Mouse (Mus musculus) megakaryocyte, embryonic 14.5 days (primary cell): ENCODE measurements around the gene Gm5152. TPM values are rescaled to one million over a fixed set of nuclear protein-coding genes. Genes with fewer than 3 reads are reported as not detected.
"Not testable (repeated sequence)": the region's sequence is repeated elsewhere in the genome, so short reads cannot be mapped to it uniquely, and the experiment has no call there.

Experiments used
- H3K27me3 ChIP-seq: replicated peaks from 2 replicates; pipeline ENCODE3; 2012; ENCODE audit warnings: inconsistent platforms
- H3K36me3 ChIP-seq: replicated peaks from 2 replicates; pipeline ENCODE3; 2012; ENCODE audit warnings: low read length, inconsistent platforms, mixed read lengths
- H3K4me1 ChIP-seq: 2 replicates; pipeline ENCODE4 v1.6.1; 2012; ENCODE audit warnings: inconsistent platforms
- H3K4me3 ChIP-seq: replicated peaks from 2 replicates; pipeline ENCODE3; 2012; ENCODE audit warnings: moderate library complexity, mild to moderate bottlenecking, inconsistent platforms
- H3K9me3 ChIP-seq: 2 replicates; pipeline ENCODE4 v1.6.1; 2012; ENCODE audit warnings: inconsistent platforms
- FLI1 ChIP-seq: IDR thresholded peaks from 2 replicates; pipeline ENCODE4 v1.6.1; 2012; ENCODE audit warnings: low read length, inconsistent platforms, mixed read lengths
- GATA1 ChIP-seq: IDR thresholded peaks from 3 replicates; pipeline ENCODE4 v1.6.1; 2012; ENCODE audit warnings: mixed read lengths, low read length, inconsistent platforms, borderline replicate concordance
- polyA plus RNA-seq: library from polyadenylated mRNA; stranded (reverse); fragments of >175 nt; gene quantifications from 2 replicates; pipeline ENCODE4 v1.2.3, GENCODE M21; 2012; ENCODE audit warnings: low replicate concordance; ENCODE audit not compliant: insufficient read depth

The Gm5152 gene
- 0.56 TPM in 1 of 2 replicates, not detected in the other for polyA plus RNA-seq

DNA sequence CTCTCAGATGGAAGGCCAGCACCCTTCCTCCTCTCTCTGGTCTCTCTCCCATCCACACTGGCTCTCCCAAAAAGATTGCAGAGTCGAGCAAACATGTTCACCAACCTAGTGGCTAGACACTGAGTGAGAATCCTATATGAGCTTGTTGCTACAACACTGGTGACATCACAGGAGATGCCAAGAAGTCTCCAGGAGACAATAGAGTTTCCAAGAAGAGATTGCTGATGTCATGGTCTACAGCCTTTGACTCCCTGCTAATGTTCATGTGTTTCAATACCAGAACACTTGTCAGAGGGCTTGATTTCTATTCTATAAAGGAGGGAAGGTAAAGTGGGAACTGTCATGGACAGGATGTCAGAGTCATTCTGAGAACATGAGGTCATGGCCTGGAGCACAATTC is at the start of gene Gm5152:
Gm5152 (minus strand) TSS at position 101 of the 400 bp plus-strand sequence.
- H3K27me3 ChIP-seq, H3K9me3 ChIP-seq, H3K4me1 ChIP-seq, H3K4me3 ChIP-seq, H3K36me3 ChIP-seq: not testable (repeated sequence)

DNA sequence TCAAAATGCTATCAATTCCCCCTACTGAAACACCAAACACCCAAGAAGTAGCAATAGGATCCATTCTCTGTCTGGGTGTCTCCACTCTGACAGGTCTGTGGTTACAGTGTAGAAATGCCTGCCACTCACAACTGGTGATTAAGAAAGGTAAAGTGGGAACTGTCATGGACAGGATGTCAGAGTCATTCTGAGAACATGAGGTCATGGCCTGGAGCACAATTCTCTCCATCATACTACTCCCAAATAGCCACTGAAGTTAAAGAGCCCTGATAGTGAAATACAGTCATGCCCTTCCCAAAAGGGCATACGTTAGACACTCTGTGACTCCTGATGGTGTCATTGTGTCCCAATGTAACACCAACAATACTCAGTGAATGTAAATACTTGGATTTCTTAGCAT is 8.4 kb upstream of the Gm5152 start:
- not testable (repeated sequence) for H3K27me3 ChIP-seq, H3K36me3 ChIP-seq, H3K4me3 ChIP-seq, H3K4me1 ChIP-seq, H3K9me3 ChIP-seq

- H3K36me3 ChIP-seq, H3K4me3 ChIP-seq, H3K4me1 ChIP-seq, H3K27me3 ChIP-seq, H3K9me3 ChIP-seq: not testable (repeated sequence)
Measured at GRCm38 (mm10) chr5:10245770-10246169, 556 bp downstream of the Gm5152 start.

- H3K9me3 ChIP-seq, H3K27me3 ChIP-seq, H3K4me3 ChIP-seq, H3K4me1 ChIP-seq, H3K36me3 ChIP-seq: not testable (repeated sequence)
Measured at GRCm38 (mm10) chr5:10240436-10240835, 5.9 kb downstream of the Gm5152 start.

- Histone ChIP-seq H3K4me1 (no peaks in the 10 kb centered on the region), H3K27me3 (no peaks in the 10 kb centered on the region), H3K36me3 (no peaks in the 10 kb centered on the region), H3K9me3 (no peaks in the 10 kb centered on the region), H3K4me3 (no peak overlapping the region)
- TF ChIP-seq FLI1 (no peak), GATA1 (no peak)
Measured at GRCm38 (mm10) chr5:10220317-10220716, 26.0 kb downstream of the Gm5152 start.

DNA sequence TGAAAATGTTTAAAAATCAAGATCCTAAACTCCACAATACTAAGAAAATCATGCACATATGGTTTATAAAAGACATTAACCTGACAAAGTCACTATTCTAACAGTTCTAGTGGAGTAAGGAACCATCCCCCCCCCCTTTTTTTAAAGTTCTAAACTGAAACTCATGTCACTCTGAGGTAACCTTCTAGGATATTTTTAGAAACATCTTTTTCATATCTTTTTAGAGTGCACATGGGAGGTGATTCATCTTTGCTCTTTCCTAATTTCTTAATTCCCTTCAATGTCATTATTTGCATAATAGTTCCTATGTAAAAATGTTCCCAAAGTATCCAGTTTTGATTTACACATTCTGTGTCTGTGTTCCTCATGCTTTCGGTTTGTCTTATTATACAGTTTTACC is 43.3 kb downstream of the Gm5152 start:
- H3K36me3 ChIP-seq: no peaks in the 10 kb centered on the region
- H3K4me1 ChIP-seq: no peaks in the 10 kb centered on the region
- no peaks in the 10 kb centered on the region for H3K27me3 ChIP-seq
- no peak overlapping the region for H3K4me3 ChIP-seq
- TF ChIP-seq FLI1 (no peak), GATA1 (no peak)
- 0 out of 2 replicates have a peak, but pooled peaks cover 7% of the 10 kb centered on the region for H3K9me3 ChIP-seq

DNA sequence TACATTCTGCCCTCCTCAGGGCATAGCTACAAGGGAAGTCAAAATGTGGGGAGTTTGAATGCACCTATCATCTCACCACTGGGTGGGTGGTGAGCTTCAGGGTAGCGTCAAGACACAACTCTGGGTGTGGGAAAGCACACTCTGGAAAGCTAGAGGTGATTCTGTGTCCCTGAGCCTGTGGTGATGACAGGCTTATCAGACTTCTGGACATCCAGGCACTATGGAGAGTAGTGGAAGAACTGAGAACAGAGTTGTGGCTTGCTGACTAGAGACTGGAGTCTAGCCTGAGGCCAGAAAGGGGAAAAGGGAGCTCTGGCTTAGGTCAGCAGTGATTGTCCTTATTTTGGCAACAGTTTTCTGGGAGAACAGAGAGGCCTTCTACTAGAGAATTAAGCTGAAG is 49.4 kb downstream of the Gm5152 start:
- Histone ChIP-seq H3K9me3 (peaks cover 7% of the 10 kb centered on the region; the same call in 1 of the 2 replicates), H3K4me3 (no peak overlapping the region), H3K27me3 (no peaks in the 10 kb centered on the region), H3K36me3 (no peaks in the 10 kb centered on the region), H3K4me1 (no peaks in the 10 kb centered on the region)
- TF ChIP-seq GATA1 (no peak), FLI1 (no peak)
